Mouse (Mus musculus) CD4-positive, CD25-positive, alpha-beta regulatory T cell, adult 2 months (primary cell): Measurements from ENCODE around the gene Hist1h2bh.
"Not testable (repeated sequence)": the region's sequence is repeated elsewhere in the genome, so short reads cannot be mapped to it uniquely, and the experiment has no call there.

Experiments
- DNase-seq: peaks from one replicate; pipeline ENCODE4 v3.0.0-alpha.2; 2012; ENCODE audit warnings: low read depth, low spot score

The Hist1h2bh gene

DNA sequence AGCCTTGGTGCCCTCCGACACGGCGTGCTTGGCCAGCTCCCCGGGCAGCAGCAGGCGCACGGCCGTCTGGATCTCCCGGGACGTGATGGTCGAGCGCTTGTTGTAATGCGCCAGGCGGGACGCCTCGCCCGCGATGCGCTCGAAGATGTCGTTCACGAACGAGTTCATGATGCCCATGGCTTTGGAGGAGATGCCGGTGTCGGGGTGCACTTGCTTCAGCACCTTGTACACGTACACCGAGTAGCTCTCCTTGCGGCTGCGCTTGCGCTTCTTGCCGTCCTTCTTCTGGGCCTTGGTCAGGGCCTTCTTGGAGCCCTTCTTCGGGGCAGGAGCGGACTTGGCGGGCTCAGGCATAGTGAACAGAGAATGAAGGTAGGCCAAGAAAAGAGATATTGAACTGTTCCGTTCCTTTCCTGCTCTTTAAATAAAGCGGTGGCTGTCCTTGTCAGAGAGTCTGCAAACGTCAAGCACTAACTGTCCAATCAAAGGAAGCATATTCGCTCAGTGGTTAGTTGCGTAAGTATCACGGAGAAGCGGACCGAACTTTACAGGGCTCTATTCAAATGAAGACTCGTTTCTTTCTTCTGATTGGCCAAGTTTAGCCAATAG, at the start of gene Hist1h2bh:
TSS of gene Hist1h2bh (minus strand) at position 394 of the 609 bp plus-strand sequence.
- DNase-seq, result peak; percentile 93

DNA sequence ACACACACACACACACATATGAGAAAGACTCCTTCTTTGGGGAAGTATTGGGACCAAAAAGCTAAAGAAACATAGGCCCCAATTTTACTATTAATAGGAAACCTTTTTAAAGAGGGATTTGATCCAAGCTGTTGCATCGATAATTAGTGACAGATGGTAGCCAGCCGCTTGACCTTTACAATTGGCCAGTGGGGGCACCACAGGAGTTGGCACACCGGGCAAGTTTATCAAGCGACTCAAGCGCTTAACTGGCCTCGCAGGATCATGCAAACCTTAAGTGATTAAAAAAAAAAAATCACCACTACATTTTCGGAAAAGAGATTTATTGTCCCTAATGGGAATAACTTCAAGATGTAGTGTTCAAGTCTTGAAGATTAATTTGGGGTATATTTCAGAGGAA, 49.4 kb upstream of the Hist1h2bh start:
- DNase-seq, result no peak

DNA sequence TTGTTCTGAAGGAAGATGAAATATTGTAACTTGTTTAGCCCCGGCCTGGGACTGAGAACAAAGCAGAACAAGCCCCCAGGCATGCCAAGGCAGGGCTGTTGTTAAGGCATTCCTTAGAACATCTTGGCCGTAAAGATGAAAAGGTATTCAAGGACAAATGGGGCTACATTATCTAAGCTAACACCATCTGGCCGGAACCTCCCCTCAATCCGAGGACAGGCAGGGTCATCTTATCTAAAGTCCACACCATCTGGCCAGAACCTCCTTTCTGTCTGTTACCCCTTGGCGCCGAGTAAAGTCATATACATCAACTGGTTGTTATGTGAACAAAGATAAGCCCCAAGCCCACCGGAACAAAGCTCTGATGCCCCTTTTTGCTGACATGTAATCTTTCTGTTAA, 48.7 kb upstream of the Hist1h2bh start:
- DNase-seq, result not testable (repeated sequence)

DNA sequence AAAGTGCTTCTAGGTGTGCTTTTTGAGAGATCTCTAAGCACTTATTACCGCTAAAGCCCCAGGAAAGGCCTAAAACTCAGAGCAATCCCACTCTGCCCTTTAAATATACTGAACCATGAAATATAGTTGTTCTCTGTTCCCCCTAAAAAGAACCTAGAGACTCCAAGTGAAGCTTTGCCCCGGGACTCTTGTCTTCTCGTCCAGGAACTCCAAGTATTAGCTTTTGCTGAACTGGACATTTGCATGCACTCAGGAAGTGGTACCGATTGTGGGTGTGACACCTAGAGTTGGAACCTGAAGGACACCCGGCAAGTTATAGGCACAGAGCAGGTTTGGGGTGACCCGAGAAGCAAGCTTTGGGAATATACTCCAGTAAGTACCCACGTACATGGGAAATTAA, 48.0 kb upstream of the Hist1h2bh start:
- no peak for DNase-seq

DNA sequence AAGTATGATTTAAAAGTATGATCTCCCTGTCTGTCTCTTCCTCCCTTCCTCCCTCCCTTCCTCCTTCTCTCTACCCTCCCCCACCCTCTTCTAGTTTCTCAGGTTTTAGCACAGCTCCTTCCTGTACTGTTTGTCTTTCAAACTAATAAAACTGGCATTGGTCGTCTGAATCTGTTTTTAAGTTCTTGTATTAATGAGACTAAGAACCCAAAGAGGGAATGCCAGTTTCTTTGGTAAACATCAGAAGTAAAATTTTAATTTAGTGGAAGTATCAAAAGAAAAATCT, 43.7 kb upstream of the Hist1h2bh start:
- DNase-seq, result no peak

DNA sequence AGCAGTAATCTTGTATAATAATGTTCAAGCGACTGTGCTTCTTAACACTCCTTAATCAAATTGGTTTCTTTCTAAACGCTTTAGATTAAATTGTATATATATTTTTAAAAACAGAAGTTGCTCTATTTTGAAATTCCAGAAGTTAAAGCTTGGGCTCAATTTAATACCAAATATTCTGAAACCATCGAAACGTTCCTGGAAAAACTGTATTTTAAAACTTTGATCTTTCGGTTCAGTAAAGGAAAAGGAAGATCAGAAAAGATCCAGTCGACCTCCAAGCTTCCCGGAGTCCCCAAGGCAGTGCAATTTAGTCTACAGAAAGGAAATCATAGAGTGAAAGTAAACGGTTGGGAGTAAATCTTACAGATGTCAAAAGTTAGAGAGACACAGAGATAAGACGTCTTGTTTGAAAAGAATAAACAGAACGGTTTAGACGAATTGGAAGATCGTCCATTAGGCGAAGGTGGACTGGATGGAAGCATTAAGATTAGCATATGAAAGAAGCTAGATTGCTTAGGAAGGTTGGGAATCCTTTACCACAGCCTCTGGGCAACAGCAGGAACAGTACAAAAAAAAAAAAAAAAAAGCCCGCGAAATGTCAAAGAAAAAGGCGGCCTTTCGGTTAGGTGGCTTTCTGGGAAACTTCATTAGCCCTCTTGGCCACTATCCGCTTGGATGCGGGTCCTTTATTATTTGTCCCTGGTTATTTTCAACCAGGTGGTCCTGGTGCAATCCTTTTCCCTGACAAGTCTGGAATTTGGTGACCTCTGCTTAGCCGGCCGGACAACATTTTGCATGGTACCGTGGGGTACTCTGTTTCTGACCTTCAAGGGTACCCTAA, 43.1 kb upstream of the Hist1h2bh start:
- DNase-seq, result no peak

DNA sequence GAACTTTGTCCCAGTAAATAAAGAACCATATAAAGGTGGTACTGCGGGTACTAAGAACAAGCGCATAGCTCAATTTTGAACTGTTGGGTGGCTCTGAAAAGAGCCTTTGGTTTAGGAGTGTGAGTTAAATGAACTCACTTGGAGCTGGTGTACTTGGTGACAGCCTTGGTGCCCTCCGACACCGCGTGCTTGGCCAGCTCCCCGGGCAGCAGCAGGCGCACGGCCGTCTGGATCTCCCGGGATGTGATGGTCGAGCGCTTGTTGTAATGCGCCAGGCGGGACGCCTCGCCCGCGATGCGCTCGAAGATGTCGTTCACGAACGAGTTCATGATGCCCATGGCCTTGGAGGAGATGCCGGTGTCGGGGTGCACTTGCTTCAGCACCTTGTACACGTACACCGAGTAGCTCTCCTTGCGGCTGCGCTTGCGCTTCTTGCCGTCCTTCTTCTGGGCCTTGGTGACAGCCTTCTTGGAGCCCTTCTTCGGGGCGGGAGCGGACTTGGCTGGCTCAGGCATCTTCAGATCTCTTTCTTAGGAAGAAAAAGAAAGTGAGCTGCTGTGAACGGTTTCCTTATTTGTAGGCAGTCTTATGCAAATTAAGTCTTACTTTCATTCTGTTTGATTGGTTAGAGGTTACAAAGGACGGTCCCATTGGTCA, 42.4 kb upstream of the Hist1h2bh start:
- DNase-seq, result peak; percentile 88

DNA sequence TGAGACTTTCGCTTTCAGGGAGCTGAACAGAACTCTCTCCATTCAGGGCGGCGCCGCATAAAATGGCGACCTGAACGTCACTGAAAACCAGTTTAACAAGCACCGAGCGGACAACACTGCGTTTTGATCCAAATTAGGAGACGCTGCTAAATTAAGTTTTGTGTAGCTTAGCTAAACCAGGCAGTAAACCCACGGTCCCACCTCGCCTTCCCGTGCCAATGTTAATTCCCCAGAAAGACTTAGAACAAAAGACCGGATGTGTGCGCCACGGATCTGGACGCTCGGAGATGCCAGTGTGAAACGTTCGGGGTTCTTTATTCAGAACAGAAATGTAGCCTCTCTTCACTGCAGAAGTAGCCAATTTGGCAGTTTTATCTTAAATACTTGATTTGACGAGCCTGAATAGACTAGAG, 41.8 kb upstream of the Hist1h2bh start:
- DNase-seq, result peak; percentile 84

DNA sequence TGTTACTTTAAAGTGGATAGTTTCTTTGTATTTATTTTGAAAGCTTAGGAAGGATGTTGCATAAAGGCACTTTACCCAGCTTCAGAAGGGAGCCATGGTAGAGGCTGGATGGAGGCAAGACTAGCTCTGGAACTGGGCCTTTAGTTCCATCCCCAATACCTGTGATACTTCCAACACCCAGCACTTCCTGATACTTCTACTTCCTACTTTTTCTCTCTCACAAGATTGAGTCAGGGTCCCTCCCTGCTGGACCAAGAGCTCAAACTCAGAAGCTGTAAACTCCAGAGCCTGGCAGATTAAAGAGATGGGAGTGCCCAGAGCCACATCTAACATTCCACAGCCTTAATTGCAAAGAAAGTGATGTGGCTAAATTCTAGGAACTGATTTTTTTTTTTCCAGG, 41.1 kb upstream of the Hist1h2bh start:
- no peak for DNase-seq

DNA sequence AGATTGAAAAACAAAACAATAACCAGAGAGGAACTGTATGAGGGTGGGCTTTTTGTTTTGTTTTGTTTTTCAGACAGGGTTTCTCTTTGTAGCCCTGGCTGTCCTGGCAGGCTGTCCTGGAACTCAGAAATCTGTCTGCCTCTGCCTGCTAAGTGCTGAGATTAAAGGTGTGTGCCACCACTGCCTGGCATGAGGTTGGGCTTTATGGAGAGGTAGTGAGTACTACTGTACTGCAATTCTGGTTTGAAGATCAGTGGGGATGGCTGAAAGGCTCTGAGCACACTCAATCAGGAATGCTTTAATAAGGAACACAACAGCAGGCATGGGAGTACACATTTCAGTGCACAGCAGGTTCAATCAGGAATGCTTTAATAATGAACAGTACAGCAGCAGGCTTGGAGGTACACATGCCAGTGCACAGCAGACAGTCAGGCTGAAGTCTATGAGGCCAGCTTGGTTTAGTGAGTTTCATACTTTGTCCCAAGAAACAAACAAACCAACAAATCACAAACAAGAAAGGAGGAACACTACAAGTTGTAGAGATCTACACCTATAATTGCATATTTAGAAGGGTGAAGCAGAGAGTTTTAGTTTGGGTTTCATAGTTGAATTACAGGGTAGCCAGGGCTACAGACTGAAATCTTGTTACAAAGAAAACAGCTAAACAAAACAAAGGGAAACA, 40.3 kb upstream of the Hist1h2bh start:
- DNase-seq, result no peak

DNA sequence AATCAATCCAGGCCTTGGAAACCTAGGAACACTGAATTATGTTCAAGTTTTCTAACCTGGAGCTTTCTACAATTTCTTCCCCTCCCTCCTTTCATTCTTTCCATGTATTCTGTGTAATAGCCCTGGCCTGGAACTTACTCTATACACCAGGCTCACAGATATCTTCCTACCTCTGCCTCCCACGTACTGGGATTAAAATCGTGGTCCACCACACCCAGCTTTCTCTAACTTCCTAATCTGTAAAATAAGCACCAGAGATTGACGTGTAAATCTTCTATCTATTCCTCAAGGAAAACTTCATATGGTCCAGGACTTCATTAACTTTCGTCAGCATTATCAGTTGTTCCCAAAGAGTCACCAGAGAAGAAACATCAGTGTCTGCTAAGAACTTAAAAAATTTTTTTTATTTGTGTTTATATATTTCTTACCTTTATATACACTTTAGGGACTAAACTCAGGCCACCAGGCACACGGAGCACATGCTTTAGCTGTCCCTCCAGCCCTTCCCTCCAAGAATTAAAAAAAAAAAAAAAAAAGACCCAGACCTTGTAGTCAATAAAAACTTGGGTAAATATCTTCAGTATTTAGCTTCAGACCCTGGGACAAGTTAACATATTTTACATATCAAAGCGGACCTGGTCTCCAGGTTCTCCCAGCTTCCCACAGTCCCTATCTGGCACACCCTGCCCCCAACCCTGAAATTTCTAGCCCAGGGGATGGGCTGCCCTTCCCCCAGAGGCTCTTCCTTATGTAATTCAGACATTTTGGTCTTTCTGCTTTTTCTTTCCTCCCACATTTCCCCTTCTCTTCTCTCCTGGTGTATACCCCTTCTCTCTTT, 39.2 kb upstream of the Hist1h2bh start:
- no peak for DNase-seq

DNA sequence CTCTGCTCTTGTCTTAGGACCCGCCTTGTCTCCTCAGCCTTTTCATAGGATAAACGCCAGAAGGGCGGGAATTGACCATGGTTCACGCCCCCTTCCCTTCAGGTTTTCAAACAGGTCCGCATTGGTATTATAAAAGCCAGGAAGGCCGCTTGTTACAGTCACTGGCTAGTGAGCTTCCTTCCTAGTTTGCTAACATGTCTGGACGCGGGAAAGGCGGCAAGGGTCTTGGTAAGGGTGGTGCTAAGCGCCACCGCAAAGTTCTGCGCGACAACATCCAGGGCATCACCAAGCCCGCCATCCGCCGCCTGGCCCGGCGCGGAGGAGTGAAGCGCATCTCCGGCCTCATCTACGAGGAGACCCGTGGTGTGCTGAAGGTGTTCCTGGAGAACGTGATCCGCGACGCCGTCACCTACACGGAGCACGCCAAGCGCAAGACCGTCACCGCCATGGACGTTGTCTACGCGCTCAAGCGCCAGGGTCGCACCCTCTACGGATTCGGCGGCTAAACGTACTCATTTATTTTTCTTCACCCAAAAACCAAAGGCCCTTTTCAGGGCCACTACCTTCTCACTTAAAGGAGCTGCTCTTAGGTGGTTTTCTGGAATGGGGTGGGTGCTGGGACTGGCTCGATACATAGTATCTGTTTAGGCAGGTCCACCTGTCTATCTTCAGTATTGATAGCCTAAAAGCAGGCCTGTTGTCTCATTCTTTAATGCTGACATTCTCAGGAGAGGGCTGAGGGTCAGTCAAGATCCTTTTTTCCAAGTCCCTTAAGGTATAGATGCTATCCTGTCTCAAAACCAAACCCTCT, 38.4 kb upstream of the Hist1h2bh start, which contains the start of gene Hist1h4d:
TSS of gene Hist1h4d (plus strand) at position 191 of the 811 bp plus-strand sequence.
- peak; percentile 93 for DNase-seq

DNA sequence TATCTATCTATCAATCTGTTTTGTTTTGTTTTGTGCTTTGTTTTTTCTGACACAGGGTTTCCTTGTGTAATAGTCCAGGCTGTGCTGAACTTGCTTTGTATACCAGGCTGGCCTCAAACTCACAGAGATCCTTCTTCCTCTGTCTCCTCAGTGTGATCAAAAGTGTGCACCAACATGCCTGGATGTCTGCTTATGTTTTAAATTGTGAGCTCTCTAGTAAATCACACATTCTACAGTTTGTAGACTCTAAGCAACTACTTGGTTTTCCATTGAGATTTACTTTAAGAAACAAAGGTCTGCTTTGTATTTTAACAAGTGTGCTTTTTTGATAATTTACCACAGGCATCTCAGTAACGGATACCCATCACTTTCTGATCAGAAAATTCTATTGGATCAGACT, 34.6 kb upstream of the Hist1h2bh start:
- DNase-seq, result no peak

DNA sequence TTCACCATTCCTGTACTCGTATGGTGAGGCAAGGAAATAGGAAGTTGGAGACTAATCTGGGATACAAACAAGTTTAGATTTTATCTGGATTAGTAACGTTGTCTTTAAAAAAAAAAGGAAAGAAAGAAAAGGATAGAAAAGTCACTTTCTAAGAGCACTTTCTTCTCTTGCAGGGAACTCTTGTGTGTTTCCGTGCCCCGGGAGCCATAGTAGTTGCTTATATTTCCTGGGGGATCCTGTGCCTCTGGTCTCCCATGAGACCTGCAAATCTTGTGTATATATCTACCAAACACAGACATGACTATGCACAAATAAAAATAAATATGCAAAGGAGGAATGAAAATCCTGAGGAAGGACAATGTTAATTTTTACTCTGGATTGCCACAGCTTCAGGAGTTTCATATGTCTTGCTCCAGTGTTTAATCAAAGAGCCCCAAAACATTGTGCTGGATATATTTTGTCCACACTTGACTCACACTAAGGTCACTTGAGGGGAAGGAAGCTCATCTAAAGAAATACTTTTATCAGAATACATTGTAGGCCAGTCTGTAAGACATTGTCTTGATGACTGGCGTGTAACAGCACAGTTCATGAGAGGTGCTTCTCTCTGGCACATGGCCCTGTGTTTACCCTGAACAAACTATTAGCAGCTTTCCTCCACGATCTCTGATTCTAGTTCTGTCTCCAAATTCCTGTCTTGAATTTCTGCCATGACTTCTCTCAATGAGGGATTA, 33.9 kb upstream of the Hist1h2bh start:
- DNase-seq, result no peak

DNA sequence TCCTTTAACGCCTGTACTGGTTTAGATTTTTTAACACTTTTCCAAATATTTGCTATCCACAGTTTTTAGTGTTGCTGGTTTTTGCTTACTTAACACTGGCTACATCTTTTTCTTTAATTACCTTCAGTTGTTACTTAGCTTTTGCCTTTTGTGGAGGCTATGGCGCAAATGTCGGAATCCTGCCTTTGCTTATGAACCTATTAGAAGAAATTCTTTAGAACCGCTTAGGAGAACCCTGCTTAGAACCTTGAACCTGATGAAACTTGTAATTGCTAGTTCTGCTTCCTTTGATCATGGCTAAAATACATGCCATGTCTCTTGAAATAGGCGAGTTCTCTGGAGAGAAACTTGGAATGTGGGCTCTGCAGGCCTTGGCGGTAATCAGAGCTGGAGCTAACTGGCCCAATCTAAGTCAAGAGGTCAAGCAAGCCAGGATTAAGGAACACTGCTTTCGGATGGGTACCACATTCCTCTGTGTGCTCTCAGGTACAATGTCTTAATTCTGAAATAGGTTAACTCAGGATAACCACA, 33.2 kb upstream of the Hist1h2bh start:
- no peak for DNase-seq

DNA sequence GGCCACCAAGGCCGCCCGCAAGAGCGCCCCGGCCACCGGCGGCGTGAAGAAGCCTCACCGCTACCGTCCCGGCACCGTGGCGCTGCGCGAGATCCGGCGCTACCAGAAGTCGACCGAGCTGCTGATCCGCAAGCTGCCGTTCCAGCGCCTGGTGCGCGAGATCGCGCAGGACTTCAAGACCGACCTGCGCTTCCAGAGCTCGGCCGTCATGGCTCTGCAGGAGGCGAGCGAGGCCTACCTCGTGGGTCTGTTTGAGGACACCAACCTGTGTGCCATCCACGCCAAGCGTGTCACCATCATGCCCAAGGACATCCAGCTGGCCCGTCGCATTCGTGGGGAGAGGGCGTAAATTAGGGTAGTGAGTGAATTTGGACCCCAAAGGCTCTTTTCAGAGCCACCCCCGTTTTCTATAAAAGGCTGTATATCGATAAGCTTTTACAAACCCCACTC, 32.7 kb upstream of the Hist1h2bh start:
- DNase-seq, result not testable (repeated sequence)

DNA sequence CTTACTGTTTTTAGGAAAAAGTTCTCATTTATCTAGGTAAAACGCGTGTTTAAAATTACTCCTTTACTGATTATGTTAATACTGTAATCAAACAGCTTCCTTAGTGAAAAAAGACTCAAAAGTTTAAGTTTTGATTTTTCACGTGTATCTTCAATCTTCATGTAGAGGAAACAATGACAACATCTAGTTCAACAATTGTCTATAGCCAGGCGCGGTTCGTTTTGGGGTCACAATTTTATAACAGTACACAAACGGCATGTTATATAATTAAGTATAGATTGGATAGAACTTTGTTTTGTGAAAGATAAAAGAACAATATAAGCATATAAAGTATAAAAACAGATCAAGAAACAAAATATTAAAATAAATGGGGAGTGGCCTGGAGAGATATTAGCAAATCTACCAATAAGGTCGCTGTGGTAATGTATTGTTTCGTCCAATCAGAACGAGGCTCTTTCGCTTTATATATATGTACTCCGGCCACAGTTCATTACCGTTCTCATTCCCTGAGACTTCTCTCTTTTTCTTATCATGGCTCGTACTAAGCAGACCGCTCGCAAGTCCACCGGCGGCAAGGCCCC, 32.2 kb upstream of the Hist1h2bh start, which contains the start of gene Hist1h3d:
TSS of gene Hist1h3d (plus strand) at position 493 of the 581 bp plus-strand sequence.
- DNase-seq, result peak; percentile 74

DNA sequence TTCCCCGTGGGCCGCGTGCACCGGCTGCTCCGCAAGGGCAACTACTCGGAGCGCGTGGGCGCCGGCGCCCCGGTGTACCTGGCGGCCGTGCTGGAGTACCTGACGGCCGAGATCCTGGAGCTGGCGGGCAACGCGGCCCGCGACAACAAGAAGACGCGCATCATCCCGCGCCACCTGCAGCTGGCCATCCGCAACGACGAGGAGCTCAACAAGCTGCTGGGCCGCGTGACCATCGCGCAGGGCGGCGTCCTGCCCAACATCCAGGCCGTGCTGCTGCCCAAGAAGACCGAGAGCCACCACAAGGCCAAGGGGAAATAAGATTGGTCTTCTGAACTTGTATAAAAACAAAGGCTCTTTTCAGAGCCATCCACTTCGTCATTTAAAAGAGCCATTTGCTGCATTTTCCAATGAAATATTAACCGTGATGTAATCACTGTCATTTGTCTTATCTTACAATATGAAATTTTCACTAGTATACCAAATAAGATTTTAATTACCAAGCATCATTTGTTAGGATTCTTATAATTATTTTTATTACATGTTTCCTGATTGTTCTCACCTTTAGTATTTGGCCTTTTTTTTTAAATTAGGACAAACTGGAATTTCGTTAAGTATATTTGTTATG, 31.5 kb upstream of the Hist1h2bh start:
- DNase-seq, result not testable (repeated sequence)
